Mouse (Mus musculus): ENCODE data around the gene Cd5.

- TF ChIP-seq CTCF (IDR thresholded peaks at IDR 0.05; ENCODE audit: extremely low read depth, insufficient read length, insufficient replicate concordance, low read depth, low read length) (no peak), POLR2A (IDR thresholded peaks at IDR 0.05; ENCODE audit: low read depth, low read length) (no peak)
These were observed 28.1 kb downstream of the Cd5 start for GRCm38 (mm10) chr19:10710751-10711150.
